Mouse (Mus musculus): ENCODE measurements around the gene Kxd1. TPM values are rescaled to one million over a fixed set of nuclear protein-coding genes. Genes with fewer than 3 reads are reported as not detected.

The Kxd1 gene
- total RNA-seq, 2 experiments from 2014 or later, result 64.9 to 73.0 TPM

DNA sequence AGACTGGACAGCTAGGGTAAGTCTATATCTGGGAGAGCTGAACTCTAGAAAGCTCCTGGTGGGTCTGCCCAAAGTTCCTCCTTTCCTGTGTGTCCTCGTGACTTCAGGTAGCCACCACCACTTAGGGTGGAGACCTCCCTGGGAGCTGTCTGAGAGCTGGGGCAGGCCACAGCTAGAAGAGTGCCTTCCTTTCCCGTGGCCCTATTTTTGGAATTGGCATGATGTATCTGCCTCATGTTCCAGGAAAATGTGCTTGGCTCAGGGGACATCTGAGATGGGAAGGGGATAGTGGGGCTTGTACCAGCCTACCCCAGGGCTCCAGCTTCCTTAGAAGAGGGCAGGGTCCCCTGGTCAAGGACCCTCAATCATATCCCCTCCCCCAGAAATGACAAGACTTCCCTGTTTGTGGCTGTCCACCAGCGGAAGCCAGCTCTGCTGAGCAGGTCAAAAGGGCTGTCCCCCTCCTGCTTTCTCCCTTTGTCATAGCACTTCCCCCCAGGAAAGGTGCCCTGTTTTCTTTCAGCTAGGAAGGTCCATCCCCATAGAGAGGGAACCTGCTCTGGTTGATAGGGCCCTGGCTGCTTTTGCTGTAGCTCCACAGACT lies 23.9 kb upstream of the Kxd1 start:
- DNase-seq, result no peak
- intact Hi-C loops (cut with DNase I; ENCODE audit: low total_unique reads), result no loop called here

DNA sequence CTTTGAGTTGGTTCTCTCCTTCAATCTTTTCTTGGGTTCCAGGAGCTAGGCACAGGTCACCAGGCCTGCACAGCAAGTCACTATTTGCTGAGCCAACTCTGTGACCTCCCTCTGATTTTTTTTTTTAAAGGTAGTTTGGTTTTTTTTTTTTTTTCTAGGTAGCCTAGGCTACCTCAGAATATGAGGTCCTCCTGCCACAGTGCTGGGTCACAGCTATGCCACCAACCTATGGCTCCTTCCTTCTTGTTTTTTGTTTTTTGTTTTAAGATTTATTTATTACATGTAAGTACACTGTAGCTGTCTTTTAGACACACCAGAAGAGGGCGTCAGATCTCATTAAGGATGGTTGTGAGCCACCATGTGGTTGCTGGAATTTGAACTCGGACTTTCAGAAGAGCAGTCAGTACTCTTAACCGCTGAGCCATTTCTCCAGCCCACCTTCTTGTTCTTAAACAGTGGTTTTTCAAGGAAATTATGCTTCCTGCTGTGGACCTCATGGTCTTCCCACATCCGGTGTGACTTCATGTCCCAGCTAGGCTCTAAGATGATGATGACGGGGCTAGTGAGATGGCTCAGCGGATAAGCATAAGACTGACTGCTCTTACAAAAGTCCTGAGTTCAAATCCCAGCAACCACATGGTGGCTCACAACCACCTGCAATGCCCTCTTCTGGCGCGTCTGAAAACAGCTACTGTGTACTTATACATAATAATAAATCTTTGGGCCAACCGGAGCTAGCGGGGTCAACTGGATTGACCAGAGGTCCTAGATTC lies 21.8 kb upstream of the Kxd1 start:
- no peak for DNase-seq
- intact Hi-C loops (cut with DNase I; ENCODE audit: low total_unique reads), result no loop called here

DNA sequence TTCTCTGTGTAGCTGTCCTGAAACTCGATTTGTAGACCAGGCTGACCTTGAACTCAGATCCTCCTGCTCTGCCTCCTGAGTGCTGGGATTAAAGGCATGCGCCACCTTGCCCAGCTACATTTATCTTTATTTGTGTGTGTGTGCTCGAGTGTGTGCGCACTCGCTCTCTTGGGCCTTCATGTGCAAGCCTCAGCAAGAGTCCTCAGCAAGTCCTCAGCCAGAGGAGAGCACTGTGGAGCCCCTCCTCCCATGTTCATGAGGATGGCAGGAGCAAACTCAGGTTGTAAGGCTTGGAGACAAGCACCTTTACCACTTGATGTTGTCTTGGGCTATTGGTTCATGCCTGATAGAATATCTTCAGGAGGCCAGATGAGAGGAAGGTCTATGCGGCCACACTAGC lies 20.0 kb upstream of the Kxd1 start:
- intact Hi-C loops (cut with DNase I; ENCODE audit: low total_unique reads), result no loop called here
- no peak for DNase-seq

DNA sequence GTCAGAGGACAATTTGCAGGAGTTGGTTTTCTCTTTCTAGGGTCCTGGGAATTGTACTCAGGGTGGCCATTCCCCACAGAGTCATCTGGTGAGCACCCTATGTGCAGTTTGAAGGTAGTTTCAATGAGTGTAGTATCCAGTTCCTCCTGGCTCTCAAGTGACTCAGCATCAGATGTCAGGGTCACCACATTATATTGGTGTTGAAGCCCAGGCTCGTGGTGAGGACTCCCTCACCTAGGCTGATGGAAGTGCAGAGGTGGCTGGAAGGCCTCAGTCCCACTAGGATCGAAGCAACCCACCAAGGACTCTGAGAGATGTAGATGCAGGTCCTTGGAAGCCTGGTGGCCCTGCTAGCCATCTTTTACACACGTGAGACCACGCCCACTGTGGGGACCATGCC lies 18.7 kb upstream of the Kxd1 start:
- DNase-seq, result no peak
- intact Hi-C loops (cut with DNase I; ENCODE audit: low total_unique reads), result no loop called here

DNA sequence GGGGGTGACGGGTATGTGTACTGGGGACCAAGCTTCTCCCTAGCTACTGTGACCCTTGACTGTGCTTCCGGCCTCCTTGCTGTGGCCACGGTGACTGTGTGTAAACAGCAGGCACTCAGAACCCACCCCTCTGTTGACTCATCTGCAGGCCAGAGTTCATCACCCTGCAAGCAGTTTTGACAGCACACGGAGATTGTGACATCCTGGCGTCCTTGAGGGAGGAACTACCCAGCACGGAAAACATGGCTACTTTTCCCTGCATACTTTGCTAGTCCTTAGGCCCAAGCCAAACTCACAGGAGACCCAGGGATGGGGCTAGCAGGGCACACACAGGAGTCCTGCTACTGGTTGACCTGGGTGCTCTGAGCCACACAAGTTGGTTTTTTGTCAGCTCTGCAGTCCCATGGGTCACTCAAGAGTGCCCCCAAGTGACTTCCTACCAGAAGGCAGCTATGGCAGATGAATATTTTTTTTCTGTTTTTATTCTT lies 16.5 kb upstream of the Kxd1 start:
- intact Hi-C loops (cut with DNase I; ENCODE audit: low total_unique reads), result no loop called here

DNA sequence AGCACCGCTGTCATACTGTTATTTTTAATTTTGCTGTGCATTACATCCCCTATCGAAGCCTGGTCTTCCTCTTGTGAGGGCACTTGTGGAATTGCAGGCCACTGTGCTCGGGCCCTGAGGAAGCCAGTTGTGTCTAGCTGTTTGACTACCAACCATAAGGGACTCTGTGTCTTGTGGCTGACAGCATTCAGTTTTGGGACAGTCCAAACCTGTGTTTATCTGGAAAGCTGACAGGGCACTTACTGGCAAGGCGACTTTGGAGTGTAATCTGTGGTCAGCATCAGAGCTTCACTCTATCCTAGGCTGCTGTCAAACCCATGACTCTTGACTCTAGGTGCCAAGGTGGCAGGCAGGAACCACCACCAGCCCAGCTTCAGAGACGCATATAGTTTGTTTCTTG lies 13.3 kb upstream of the Kxd1 start:
- intact Hi-C loops (cut with DNase I; ENCODE audit: low total_unique reads), result no loop called here
- no peak for DNase-seq

More for the DNA sequence above, 16.5 kb upstream of the Kxd1 start:
- no peak for DNase-seq

DNA sequence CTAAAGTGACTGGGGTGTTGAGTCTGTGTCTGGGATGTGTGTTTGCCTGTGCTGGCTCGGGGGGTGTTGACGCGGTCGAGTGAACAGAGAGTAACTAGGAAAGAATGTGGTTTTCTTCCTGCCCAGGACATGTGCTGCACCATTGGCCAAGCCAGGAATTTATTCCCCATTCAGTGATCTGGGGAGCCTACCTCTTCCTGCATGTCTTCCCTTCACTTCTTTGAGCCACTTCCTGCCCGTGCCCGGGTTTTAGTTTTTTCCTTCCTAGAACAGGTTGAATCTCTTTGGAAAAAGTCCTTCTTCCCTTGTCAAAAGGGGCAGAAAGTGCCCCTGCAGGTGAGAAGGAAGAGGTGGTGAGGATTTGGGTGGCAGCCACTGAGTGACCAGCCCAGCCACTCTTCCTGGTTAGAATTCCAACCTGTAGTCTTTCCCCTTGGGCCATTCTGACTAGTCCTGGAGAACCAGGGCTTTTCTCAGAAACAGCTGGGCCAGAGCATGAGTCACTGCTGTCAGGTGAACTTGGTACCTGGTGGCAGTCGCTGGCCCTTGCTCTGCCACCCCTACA lies 12.8 kb upstream of the Kxd1 start:
- intact Hi-C loops (cut with DNase I; ENCODE audit: low total_unique reads), result no loop called here
- no peak for DNase-seq

DNA sequence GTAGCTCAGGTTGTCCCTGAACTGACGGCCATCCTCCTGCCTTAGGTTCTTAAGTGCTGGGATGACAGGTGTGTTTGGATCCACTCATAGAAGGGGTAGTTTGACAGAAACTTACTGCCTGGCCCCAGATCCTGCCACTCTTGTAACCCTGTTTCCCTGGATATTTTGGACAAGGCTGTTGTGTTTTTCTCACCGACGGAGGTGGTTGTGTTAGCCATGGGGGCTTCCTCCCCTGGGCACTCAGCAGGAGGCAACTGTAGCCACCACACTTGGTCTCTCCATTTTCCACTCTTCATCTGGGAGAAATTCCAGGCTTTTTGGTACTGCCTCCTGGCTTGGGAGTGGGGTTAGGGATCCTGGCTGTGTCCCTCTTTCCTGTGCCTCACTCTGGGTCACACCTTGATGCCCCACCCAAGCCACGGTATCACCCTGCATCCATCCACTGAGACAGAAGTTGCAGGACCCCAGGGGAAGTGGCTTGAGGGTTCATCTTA lies 12.3 kb upstream of the Kxd1 start:
- no peak for DNase-seq
- intact Hi-C loops (cut with DNase I; ENCODE audit: low total_unique reads), result no loop called here

DNA sequence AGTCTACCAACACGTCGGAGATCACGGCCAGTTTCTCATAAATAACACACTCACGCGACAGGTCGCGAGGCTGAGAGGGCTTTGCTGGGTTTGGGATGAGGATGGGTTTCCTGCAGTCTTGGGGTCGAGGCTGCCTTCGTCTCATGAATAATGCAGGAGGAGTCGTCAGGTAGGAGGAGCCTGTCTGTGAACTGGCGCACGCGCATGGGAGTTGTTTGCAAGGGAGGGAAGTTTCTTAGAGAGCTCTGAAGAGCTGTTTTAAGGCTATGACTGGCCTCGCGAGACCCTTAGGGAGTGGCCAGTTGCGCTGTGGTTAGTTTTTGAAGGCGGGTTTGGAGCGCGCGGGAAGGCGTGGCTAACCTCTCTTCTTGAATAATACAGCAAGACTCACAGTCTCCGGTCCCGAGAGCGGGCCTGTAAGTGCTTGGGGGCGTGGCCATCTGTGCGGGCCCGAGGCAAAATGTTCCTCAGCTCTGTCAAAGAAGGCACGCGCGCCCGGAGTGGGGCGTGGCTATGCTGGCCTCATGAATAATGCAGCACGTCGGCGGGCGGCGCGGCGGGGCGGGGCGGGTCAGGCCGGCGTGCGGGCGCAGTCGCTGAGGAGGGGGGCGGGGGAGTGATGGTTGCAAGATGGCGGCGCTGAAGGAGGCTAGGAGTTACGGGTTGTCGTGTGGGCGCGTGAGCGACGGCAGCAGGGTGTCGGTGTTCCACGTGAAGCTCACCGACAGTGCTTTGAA lies 11.5 kb upstream of the Kxd1 start, which contains the start of gene Ell:
Gene Ell, plus strand, starts transcription at position 381 of the 737 bp plus-strand sequence.
- DNase-seq, result peak; percentile 100
- intact Hi-C loops (cut with DNase I; ENCODE audit: low total_unique reads), result no loop called here

DNA sequence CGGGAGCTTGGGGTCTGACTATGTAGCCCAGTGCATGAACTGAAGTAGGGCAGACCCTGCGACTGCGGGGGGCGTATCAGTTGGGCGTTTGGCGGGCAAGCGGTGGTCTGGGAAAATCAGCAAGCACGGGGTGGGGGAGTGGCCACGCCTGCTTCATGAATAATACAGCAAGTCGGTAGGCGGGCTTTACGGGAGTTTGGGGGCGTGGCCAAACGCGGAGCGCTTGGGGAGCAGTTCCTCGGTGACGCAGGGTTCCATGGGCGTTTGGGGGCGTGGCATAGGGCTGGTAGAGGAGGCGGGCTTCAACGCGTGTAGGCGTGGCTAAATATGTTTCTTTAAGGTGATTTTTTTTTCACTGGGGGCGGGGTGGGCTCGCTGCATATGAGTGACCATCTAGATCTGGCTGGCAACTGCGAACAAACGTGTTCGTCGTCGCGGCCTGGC lies 10.9 kb upstream of the Kxd1 start:
- intact Hi-C loops (cut with DNase I; ENCODE audit: low total_unique reads), result no loop called here
- peak; percentile 100 for DNase-seq

DNA sequence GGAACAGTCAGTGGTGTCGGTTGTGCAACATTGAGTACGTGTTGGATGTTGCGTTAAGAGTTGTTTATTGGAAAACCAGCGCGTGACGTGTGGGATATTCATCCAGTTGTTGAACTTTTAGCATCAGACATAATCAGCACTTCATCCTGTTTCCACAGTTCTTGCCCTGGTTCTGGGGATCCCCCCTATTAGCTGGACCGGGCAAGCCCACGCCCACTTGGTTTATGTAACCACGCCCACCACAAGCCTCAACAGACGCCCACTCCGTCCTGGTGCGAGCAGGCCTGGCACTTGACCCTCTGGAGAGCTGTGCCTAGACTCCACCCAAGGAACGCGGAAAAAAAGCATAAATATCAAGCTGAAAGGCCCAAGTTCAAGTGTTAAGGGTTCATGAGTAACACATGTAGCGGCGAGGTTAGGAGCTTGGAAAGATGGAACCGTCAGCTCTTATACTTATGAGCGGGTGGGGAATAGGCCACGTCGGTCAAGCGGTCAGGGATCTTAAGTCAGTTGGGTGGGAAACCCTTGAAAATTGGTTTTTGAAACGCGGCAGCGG lies 10.3 kb upstream of the Kxd1 start:
- intact Hi-C loops (cut with DNase I; ENCODE audit: low total_unique reads), result no loop called here
- peak; percentile 65 for DNase-seq

DNA sequence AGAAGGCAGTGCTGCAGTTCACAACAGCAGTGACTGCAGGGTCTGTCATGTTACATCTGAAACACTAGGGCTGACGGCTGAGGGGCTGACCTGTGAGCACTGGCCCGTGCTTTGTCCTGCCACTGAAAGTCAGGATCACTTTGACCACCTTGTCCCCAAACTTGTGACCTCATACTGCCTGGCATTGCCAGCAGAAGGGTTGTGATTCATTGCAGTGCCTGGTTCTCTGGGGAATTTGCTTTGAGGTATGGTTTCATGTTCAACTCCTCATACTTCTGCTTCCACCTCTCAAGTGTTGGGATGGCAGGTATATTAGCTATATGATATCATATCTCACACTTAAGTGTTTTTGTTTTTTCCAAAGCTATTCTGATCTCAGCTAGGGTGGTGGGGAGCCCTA lies 7.9 kb upstream of the Kxd1 start:
- intact Hi-C loops (cut with DNase I; ENCODE audit: low total_unique reads), result no loop called here
- no peak for DNase-seq

DNA sequence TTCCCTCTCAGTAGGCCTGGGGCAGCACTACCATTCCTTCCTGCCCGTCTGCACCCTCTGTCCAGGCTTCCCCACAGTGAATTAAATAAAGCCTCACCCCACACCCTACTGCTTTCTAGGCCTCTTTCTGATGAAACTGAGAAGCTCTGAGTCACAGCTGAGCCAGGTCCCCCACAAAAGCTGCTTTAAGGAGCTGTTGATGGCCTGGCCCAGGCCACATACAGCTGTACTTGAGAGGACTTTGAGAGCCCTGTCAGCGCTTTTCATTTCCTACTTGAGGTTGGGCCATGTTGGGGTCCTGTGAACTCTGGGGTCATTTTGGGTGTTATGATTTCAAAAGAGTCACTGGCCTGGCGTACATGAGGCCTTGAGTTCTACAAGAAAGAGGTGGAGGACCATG lies 7.5 kb upstream of the Kxd1 start:
- intact Hi-C loops (cut with DNase I; ENCODE audit: low total_unique reads), result no loop called here

DNA sequence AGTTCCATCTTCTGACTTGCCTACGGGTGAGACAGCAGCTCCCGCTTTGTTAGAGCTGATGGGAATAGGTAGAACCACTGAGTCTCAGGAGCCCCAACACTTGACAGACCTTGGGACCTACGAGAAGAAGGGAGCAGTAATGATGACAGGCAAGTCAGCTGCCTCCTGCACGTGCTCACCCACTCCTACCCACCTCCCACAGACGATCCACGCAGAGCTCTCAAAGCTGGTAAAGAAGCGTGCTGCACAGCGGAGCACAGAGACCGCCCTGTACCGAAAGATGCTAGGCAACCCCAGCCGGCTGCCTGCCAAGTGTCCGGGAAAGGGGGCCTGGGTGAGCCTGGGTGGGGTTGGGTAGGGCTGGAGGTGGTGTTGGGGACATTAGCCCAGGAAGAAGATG lies 6.5 kb upstream of the Kxd1 start:
- no peak for DNase-seq
- intact Hi-C loops (cut with DNase I; ENCODE audit: low total_unique reads), result no loop called here

More for the DNA sequence above, 7.5 kb upstream of the Kxd1 start:
- DNase-seq, result no peak

DNA sequence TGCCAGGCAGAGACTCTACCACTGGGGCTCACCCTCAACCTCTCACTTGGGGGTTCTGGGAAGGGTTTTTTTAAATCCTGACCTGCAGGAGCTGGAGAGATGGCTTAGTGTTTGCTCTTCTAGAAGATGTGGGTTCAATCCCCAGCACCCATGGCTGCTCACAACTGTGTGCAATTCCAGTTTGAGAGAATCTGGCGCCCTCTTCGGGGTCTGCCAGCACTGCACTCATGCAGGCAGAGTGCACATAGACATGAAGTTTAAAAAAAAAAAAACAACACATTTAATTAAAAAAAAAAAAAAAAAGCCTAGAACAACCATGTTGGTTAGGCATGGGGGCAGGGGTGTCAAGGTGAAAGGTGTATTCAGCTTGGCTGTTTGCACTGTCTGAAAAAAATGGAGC lies 2.6 kb upstream of the Kxd1 start:
- intact Hi-C loops (cut with DNase I; ENCODE audit: low total_unique reads), result no loop called here
- no peak for DNase-seq

DNA sequence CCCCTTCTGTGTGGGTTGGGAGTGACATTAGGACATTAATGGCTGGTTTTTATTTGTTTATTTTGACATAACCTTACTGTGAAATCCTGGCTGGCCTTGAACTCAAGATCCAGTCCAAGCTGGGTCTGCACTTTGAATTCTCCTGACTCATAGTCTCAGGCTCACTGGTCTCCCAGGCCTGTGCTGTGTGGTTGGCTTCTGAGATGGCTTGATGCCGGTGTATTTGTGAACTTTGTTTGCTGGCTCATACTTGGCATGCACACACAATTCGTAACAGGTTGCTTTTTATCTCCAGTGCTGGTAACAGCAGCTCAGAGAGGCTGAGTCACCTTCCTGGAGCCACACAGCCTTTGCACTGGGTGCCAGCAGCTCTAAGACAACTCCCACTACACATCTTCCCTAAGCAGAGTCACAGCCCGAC lies 2.0 kb upstream of the Kxd1 start:
- intact Hi-C loops (cut with DNase I; ENCODE audit: low total_unique reads), result no loop called here

DNA sequence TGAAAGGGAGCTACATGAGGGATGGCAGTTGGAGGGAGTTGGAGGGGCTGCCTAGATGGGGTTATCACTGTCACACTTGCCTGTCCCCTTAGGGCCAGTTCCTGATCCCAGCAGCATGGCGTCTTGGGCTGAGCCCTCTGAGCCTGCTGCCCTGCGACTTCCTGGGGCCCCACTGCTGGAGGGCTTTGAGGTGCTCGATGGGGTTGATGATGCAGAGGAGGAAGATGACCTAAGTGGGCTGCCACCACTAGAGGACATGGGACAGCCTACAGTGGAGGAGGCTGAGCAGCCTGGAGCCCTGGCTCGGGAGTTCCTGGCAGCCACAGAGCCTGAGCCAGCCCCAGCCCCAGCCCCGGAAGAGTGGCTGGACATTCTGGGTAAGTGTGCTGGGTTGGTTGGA lies 1.5 kb upstream of the Kxd1 start:
- intact Hi-C loops (cut with DNase I; ENCODE audit: low total_unique reads), result no loop called here
- DNase-seq, result no peak

More for the DNA sequence above, 2.0 kb upstream of the Kxd1 start:
- DNase-seq, result no peak

DNA sequence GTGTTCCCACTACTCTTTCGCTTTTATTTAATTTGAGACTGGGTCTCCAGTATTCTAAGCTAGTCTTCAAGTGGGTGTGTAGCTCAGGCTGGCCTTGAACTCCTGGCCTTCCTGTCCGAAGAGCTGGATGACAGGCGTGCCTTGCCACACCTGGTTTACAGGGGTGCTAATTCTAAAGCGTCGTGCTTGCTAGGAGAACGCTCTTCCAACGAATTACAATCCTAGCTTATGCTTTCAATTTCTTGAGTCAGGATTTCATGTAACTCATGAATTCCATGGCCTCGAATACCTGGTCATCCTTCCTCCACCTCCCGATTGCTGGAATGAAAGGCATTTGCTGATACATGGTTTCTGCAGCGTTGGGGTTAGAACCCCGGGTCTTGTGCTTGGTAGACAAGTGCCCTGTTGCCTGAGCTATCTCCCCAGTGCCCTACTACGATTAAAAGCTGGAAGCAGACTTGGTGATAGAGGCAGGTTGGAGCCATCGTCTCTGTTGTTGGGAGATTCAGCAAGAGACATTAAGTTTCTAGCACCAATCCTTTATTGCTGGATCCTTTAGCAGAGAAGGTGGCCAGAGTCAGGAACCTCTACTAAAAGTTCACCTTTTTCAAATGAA lies 534 bp upstream of the Kxd1 start:
- no peak for DNase-seq
- intact Hi-C loops (cut with DNase I; ENCODE audit: low total_unique reads), result no loop called here

DNA sequence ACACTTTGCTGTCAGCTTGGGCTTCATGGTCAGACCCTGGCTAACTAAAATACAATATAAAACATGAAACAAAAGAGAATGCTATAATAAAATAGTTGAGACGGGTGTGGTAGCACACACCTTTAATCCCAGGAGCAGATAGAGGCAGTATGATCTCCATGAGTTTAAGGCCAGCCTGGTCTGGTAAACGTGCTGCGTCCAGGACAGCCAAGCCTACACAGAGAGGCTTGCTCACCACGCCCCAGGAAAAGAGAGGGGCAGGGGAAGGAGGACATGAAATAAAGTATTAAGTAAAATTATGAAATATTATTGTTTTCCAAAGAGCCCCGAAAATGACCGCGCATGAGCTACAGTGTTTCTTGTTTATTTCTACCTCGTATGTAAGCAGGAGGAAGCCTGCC lies 645 bp downstream of the Kxd1 start:
- DNase-seq, result no peak

More for the DNA sequence above, 645 bp downstream of the Kxd1 start:
- intact Hi-C loops (cut with DNase I; ENCODE audit: low total_unique reads), result no loop called here
